Mouse (Mus musculus) neural tube, embryonic 11.5 days (tissue): ENCODE results near the gene Slc25a24. TPM values are rescaled to one million over a fixed set of nuclear protein-coding genes. Genes with fewer than 3 reads are reported as not detected.

Experiments used
- ATAC-seq: fragments of 200-750 bp; cut with Nextera tagmentation; 2 replicates; pipeline ENCODE4 v1.8.0; 2017; ENCODE audit warnings: moderate number of reproducible peaks, mild to moderate bottlenecking, moderate TSS enrichment, moderate library complexity; ENCODE audit not compliant: insufficient read depth, low FRiP score, low TSS enrichment
- DNase-seq: peaks from one replicate; pipeline ENCODE4 v3.0.0-alpha.2; 2015; ENCODE audit warnings: low spot score
- H3K27ac ChIP-seq: fragments of 300-500 bp; sonication (generic); 2 replicates; pipeline ENCODE4 v1.5.1; 2014; ENCODE audit warnings: low read depth, mild to moderate bottlenecking, low read length
- H3K27me3 ChIP-seq: fragments of 300-500 bp; sonication (generic); 2 replicates; pipeline ENCODE4 v1.6.1; 2014; ENCODE audit warnings: mild to moderate bottlenecking, low read length, mixed read lengths; ENCODE audit not compliant: control insufficient read depth, insufficient read depth
- H3K36me3 ChIP-seq: fragments of 300-500 bp; sonication (generic); 2 replicates; pipeline ENCODE4 v1.6.1; 2014; ENCODE audit warnings: mild to moderate bottlenecking, low read length, moderate library complexity, mixed read lengths; ENCODE audit not compliant: control insufficient read depth, insufficient read depth
- H3K4me1 ChIP-seq: fragments of 300-500 bp; sonication (generic); 2 replicates; pipeline ENCODE4 v1.6.1; 2014; ENCODE audit warnings: low read length, mixed read lengths; ENCODE audit not compliant: control insufficient read depth, insufficient read depth
- H3K4me2 ChIP-seq: fragments of 300-500 bp; sonication (generic); 2 replicates; pipeline ENCODE4 v1.6.1; 2014; ENCODE audit warnings: low read depth, mild to moderate bottlenecking, moderate library complexity
- H3K4me3 ChIP-seq: fragments of 300-500 bp; sonication (generic); 2 replicates; pipeline ENCODE4 v1.5.1; 2014; ENCODE audit warnings: low read depth, low read length
- H3K9ac ChIP-seq: fragments of 300-500 bp; sonication (generic); 2 replicates; pipeline ENCODE4 v1.6.1; 2014; ENCODE audit warnings: mild to moderate bottlenecking, low read length
- H3K9me3 ChIP-seq: fragments of 300-500 bp; sonication (generic); 2 replicates; pipeline ENCODE4 v1.6.1; 2016; ENCODE audit warnings: low read length; ENCODE audit not compliant: control insufficient read depth
- WGBS: fragments of 180-500 bp; shearing (Covaris S2); extraction: QIAGEN DNeasy Blood & Tissue Kit; methylation state at CpG from one replicate; pipeline ENCODE4 v1.1.7; 2014; 5-methylcytosine and 5-hydroxymethylcytosine counted together
- polyA plus RNA-seq: library from polyadenylated mRNA; unstranded; fragments of >200 nt; fragmentation: Nextera tagmentation; extraction: Ambion mirVana; gene quantifications from 2 replicates; pipeline ENCODE4 v1.2.1, GENCODE M21; 2014

Gene Slc25a24
- polyA plus RNA-seq, 1 experiment from 2014 or later: 31.0 TPM

DNA sequence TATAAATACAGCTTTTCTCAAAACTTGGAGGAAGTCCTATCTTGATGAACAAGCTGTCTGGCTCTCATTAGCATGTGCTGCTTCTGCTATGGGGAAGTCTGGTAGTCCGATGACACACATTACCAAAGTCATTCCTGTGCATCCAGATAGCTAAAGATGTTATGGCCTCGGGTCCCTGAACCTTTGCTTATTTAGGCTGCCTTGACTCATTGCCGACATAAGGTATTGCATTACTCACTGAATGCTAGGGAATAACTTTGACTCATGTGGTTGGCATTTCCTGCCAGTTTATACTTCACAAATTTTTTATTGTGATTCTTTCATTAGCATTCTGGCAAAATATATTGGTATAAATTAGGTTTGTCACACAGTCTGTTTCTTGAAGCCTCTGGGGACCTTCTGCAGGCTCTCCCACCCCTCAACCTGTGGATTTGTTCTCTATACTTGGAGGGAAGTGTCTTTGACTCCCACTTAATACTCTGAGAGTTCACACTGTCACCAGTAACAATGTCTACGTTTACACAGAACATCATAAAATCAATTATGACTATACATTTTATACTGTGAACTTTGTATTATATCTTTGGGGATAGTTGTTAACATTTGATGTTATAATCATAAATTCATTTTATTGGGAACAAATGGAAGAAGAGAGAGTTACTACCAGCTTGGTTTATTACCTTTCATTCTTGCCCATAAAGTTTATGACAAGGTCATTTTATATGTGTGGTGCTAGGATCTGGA lies 33.1 kb downstream of the Slc25a24 start:
- H3K27me3 ChIP-seq: no peaks in the 10 kb centered on the region
- H3K4me2 ChIP-seq: no peak overlapping the region
- WGBS: 90% methylated on average over 4 of the region's 4 CpGs
- H3K4me3 ChIP-seq: no peak overlapping the region
- no peak overlapping the region for H3K27ac ChIP-seq
- H3K4me1 ChIP-seq: no peaks in the 10 kb centered on the region
- no peaks in the 10 kb centered on the region; the same call in 1 of the 2 replicates for H3K36me3 ChIP-seq
- no peak for ATAC-seq
- DNase-seq: no peak
- H3K9ac ChIP-seq: no peak overlapping the region
- no peaks in the 10 kb centered on the region for H3K9me3 ChIP-seq

DNA sequence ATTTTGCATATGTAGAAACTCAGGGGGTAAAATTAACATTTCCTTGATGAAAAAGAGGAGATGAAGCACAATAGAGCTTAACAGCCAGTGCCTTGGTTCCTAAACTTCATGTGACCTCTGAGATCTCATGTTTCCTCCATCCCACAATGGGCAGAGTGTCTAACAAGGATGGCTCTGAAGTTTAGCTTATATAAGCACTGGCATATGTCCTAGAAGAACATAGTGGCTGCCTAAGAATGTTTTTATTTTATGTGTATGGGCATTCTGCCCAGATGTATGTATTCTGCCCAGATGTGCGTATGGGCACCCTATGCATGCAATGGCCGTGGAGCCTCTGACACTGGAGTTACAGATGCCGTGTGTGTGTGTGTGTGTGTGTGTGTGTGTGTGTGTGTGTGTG lies 34.5 kb downstream of the Slc25a24 start:
- Histone ChIP-seq H3K27me3 (no peaks in the 10 kb centered on the region), H3K36me3 (no peaks in the 10 kb centered on the region; the same call in 1 of the 2 replicates), H3K4me1 (no peaks in the 10 kb centered on the region), H3K27ac (no peak overlapping the region), H3K9me3 (no peaks in the 10 kb centered on the region), H3K4me3 (no peak overlapping the region), H3K4me2 (no peak overlapping the region), H3K9ac (no peak overlapping the region)
- WGBS: 86% methylated on average over 3 of the region's 3 CpGs
- ATAC-seq (no peak), DNase-seq (no peak)

GRCm38 (mm10) chr3:109164088-109164487 lies 41.1 kb downstream of the Slc25a24 start:
- ATAC-seq: no peak
- no peaks in the 10 kb centered on the region; the same call in 1 of the 2 replicates for H3K36me3 ChIP-seq
- 92% methylated on average over 2 of the region's 2 CpGs for whole genome bisulfite sequencing

GRCm38 (mm10) chr3:109164644-109165043 lies 41.7 kb downstream of the Slc25a24 start:
- no peak overlapping the region for H3K4me2 ChIP-seq
- DNase-seq (no peak), ATAC-seq (no peak)
- 94% methylated on average over 1 of the region's 1 CpGs for WGBS
- no peak overlapping the region for H3K9ac ChIP-seq
- H3K4me1 ChIP-seq: no peaks in the 10 kb centered on the region
- no peaks in the 10 kb centered on the region for H3K27me3 ChIP-seq
- H3K27ac ChIP-seq: no peak overlapping the region
- H3K36me3 ChIP-seq: no peaks in the 10 kb centered on the region; the same call in 1 of the 2 replicates
- no peaks in the 10 kb centered on the region for H3K9me3 ChIP-seq
- H3K4me3 ChIP-seq: no peak overlapping the region

More at GRCm38 (mm10) chr3:109164088-109164487, 41.1 kb downstream of the Slc25a24 start:
- Histone ChIP-seq H3K4me3 (no peak overlapping the region), H3K4me1 (no peaks in the 10 kb centered on the region), H3K27ac (no peak overlapping the region), H3K9ac (no peak overlapping the region), H3K4me2 (no peak overlapping the region), H3K27me3 (no peaks in the 10 kb centered on the region), H3K9me3 (no peaks in the 10 kb centered on the region)
- DNase-seq: no peak

DNA sequence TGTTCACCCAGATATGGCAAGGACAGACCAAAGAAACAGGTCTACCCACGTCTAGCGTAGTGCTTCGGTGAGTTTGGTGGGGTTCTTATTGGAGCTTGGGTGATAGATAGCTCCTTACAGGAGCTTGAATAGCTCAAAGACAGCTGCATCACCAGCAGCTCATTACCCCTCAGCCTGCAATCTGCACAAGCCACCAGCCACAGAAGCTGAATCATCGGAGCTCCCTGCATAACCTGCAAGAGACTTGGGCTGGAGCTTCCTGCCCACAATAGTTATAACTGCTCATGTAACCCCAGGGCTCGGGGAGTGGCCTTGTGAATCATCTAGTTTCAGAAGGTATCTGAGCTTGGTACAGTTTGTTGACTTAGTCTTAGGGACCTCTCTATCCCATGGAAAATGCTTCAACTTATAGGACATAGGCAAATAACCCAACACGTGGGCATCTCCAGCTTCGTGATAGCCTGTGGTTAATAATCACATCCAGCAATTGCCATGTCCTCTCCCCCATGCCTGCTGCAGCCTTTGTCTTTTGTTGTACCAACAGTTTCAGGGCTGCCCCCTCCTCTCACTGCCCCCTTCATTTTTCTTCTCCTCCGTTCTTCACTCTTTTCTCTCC lies 42.4 kb downstream of the Slc25a24 start:
- Histone ChIP-seq H3K27me3 (no peaks in the 10 kb centered on the region), H3K27ac (no peak overlapping the region), H3K36me3 (no peaks in the 10 kb centered on the region), H3K9ac (no peak overlapping the region), H3K4me1 (no peaks in the 10 kb centered on the region), H3K9me3 (no peaks in the 10 kb centered on the region), H3K4me2 (no peak overlapping the region), H3K4me3 (no peak overlapping the region)
- no peak for ATAC-seq
- WGBS: 89% methylated on average over 8 of the region's 8 CpGs
- no peak for DNase-seq

DNA sequence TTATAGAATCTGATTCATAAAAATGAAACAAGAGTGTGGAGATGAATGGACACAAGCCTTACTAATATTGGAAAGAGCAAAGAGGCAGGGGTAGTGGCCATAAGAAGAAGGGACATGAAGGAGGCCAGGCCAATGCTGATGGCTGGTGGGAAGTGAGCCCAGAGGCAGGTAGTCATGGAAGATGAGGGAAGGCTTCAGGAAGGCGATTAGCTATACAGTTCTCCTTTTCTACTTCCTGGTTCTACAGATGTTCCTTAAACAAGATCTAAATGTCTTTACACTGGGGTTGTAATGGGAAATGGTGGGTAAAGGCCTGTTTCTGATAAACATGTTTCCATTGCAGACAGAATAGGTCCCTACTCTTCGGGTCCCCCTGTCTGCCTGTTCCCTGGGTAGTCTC lies 46.2 kb downstream of the Slc25a24 start:
- Histone ChIP-seq H3K36me3 (no peaks in the 10 kb centered on the region), H3K27me3 (no peaks in the 10 kb centered on the region), H3K4me2 (no peak overlapping the region), H3K27ac (no peak overlapping the region), H3K4me3 (no peak overlapping the region), H3K4me1 (no peaks in the 10 kb centered on the region), H3K9me3 (no peaks in the 10 kb centered on the region), H3K9ac (no peak overlapping the region)
- no peak for ATAC-seq
- WGBS: 89% methylated on average over 2 of the region's 2 CpGs
- DNase-seq: no peak

GRCm38 (mm10) chr3:109171070-109171778 lies 48.3 kb downstream of the Slc25a24 start:
- 34% methylated on average over 15 of the region's 15 CpGs for WGBS
- H3K27ac ChIP-seq: no peak overlapping the region
- H3K4me1 ChIP-seq: no peaks in the 10 kb centered on the region
- H3K4me2 ChIP-seq: no peak overlapping the region
- H3K36me3 ChIP-seq: no peaks in the 10 kb centered on the region
- no peaks in the 10 kb centered on the region for H3K27me3 ChIP-seq
- DNase-seq (peak; percentile 76), ATAC-seq (peak; percentile 69; the same call in 1 of the 2 replicates)
- no peak overlapping the region for H3K9ac ChIP-seq
- no peak overlapping the region for H3K4me3 ChIP-seq
- no peaks in the 10 kb centered on the region for H3K9me3 ChIP-seq

GRCm38 (mm10) chr3:109174394-109174793 lies 51.4 kb downstream of the Slc25a24 start:
- Histone ChIP-seq H3K9ac (no peak overlapping the region), H3K4me3 (no peak overlapping the region), H3K4me2 (no peak overlapping the region), H3K27ac (no peak overlapping the region), H3K4me1 (no peaks in the 10 kb centered on the region), H3K9me3 (no peaks in the 10 kb centered on the region), H3K36me3 (no peaks in the 10 kb centered on the region), H3K27me3 (no peaks in the 10 kb centered on the region)
- WGBS: 81% methylated on average over 5 of the region's 5 CpGs
- ATAC-seq (no peak), DNase-seq (no peak)
